Mouse (Mus musculus): ENCODE measurements around the gene Art3.
"Not testable (repeated sequence)": the region's sequence is repeated elsewhere in the genome, so short reads cannot be mapped to it uniquely, and the experiment has no call there.

Gene Art3

DNA sequence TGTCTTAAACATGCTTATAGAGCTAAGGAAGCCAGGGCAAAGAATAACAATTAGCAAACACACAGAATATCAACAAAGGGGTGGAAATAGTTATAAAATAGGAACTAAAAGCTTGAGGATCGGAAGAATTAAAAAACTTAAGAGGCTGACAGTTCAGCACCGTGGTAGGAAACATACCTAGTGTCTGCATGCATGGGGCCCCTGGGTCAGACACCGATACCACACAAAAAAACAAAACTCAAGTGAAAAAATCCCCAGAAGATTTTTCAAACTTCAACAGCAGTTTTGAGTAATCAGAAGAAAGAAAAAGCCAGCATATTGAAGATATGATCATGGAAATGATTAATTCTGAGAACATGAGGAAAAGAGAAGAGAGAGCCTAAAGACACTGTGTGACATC lies 5.1 kb downstream of the Art3 start:
- no peak for DNase-seq (ENCODE audit: low spot score)

DNA sequence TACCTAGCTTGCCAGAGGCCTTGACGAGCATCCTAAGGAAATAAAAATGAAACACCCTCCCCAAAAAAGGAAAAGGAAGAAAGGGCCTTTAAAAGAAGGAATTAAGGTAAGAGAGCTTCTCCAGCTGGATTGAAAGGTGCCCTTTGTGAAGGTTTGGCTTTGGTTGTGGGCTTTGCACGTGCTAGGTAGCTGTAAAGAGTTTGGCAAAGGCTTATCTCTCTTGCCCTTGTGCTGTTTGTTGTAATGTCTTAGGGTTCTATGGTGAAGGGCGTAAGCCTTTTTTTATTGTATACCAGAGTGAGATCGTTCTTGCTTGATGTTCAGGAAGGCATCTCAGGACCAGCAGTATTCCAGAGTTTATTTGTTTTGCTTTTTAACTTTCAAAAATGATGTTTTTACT lies 9.0 kb downstream of the Art3 start:
- DNase-seq (ENCODE audit: low spot score): no peak

DNA sequence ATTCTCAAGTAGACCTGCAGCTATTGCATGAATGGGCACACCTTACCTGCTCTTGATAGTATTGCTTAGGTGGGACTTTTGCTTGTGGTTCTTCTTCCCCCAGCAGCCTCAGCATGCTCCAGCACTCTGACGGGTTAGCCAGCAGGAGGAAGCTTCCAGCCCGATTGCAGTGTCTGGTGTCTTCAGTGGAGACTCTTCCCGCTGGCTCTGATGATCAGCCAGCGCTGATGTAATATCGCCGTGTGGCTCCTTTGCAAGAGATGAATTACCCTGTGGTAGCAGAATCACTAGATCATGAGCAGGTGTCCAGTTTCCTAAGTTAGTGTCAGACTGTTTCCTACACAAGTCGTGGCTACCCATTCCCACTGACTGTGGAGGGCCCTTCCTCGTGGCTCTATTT lies 13.4 kb downstream of the Art3 start:
- no peak for DNase-seq (ENCODE audit: low spot score)

DNA sequence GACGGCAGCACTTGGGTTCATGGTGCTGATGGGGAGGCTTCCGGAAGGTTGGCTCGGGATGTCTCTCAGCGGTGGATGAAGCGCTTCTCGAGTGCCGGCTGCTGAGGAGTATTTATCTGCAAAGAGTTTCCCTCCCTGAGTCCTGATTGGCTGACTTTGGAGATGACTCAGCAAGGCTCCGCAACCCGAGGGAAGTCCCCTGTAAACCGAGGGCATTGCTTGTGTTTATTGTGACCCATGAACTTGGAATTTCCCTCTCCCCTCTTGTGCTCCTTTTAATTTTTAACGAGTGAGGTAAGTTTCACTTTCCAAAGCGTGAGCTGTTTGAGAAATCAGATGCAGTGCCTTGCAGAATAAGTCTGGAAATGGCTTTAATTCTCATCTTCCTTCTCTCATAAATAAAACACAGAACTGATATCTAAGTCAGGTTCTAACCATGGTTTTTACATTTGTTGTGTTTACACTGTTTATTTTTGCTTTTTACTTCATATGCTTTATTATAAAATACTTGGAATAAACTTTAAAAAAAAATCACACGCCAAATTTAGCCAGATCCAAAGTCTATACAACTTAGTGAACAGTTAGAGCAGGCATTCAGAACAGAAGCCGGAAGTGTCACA lies 17.3 kb downstream of the Art3 start, which contains the start of gene Cxcl10:
TSS of gene Cxcl10 (minus strand) at position 96 of the 620 bp plus-strand sequence.
- DNase-seq (ENCODE audit: low spot score): no peak

DNA sequence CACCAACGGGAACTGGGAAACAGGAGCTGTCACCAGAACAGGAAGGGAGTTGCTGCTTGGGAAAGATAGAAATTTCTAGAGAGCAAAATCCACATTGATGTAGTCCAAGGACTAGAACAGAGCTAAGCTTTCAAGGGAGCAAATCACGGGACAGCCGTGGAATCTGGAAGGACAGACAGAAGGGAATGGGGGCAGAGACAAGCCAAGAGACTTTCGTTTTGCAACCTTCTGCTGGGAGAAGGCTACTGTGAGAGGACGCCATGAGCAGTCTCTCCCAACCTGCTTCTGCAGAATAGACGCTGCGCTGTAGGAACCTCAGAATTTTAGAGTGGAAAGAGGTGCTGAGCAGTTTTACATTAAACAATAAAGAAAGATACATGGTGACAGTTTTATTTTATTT lies 18.1 kb downstream of the Art3 start:
- DNase-seq (ENCODE audit: low spot score): no peak

DNA sequence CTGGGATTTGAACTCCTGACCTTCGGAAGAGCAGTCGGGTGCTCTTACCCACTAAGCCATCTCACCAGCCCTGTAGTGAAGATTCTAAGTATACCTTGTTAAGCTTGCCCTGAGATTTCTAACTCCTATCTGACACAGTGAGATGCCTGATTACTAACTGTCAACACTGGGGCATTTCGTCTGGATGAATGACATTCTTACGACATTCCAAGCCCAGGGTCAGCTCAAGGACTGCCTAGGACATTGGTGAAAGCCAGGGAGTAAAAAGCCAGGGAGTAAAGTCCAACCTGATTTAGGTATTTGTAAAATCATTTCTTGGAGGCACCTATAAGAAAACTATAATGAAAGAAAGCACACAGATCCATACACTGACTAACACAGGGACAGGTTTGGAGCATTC lies 21.1 kb downstream of the Art3 start:
- DNase-seq (ENCODE audit: low spot score): not testable (repeated sequence)

DNA sequence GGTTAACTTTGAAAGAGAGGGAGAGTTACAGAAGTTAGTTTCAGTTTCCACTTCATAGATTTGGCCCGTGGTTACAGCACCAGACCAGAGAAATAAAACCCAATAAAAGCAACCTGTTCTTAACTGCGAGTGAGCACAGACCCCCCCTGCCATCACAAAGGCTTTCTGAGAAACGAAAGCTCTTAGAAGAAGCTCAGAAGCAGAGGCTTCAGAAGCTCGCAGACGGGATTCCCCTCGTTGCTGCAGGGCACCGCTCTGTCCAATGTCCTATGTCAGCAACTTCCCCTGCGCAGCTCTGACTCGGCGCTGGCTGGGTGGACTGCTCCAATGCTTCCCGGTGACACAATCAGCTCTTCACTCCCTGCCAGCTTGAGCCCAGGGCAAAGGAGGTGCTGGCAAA lies 21.9 kb downstream of the Art3 start:
- no peak for DNase-seq (ENCODE audit: low spot score)

DNA sequence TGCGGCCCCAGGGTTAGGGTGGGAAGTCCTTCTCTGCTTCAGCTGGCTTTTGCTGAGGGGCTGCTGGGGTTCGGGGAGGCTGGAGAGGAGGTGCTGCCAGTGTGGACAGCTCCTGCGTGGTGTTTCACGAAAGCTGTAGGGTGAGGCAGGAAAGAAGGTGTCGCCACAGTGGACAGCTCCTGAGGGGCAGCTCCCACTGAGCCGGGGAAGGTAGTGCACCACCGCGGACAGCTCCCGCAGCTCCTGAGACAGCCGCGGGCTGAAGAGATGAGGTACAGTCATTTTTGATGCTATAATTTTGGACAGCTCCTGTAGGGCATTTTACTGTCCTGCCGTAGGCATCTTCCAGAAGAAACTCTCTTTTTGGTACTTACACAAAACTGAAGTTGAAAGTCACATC lies 26.4 kb downstream of the Art3 start:
- DNase-seq (ENCODE audit: low spot score): peak; percentile 41

DNA sequence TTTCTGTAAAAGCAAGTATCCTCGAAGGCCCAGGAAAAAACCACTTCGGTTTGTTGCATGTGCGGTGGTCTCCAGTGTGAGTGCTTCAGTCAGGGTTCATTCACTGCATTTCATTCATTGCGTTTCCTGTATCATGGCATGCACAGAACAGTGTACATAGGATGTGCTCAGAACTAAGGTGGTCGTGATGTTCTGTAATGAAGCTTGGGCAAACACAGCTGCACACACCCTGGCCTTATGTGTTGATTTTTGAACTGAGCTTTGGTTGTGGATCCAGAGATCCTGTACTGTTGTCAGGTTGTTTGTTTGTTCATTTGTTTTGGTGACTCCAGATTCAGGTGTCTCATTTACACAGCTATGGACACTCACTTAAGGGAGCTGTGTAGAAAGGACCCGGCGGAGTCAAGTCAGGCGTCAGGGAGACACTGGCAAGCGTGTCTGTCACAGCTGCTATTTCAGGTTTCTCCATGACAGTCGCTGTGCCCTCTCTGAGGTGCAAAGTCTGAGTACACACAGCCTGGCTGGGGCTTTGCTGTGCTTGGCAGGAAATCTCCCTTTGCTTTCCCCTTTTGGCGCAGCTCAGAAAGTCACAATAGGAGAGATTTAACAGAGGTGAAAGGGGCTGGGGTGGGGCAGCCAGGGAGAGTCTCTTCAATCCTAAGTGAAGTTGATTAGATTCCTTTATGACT lies 27.3 kb downstream of the Art3 start:
- no peak for DNase-seq (ENCODE audit: low spot score)

DNA sequence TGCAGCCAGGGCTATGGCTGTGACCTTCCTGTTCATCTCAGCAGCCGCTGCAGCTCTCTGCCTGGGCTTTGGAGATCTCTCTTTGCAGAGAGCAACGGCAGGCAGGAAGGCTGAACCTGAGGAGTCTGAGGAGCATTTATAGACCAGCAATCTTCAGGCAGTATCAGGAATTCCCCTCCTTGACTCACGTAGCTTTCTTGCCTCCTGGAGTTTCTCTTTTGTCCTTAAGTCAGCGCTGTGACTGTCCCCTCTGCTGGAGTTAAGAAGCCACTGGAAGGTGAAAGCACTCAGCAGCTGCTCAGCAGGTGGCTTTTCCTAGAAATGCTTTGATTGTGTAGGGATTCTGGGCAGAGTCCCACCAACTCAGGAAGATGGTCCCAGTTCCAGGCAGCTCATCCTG lies 31.6 kb downstream of the Art3 start:
- no peak for DNase-seq (ENCODE audit: low spot score)

DNA sequence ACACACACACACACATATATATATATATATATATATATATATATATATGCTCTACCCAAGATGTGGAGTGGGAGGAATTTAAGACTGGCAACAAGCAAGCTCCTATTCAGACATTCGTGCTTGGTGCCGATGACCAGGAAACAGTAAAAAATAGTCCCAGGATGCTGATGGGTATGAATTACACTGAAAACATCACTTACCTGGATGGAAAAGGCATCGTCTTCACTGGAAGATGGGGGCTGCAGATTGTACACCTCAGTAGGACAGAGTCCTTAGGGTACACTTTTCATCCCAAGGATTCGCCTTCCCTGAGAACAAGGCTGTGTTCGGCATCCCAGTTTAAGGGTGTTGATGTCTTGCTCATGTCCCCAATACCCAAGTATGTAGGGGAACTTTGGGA lies 32.4 kb downstream of the Art3 start:
- DNase-seq (ENCODE audit: low spot score): no peak

DNA sequence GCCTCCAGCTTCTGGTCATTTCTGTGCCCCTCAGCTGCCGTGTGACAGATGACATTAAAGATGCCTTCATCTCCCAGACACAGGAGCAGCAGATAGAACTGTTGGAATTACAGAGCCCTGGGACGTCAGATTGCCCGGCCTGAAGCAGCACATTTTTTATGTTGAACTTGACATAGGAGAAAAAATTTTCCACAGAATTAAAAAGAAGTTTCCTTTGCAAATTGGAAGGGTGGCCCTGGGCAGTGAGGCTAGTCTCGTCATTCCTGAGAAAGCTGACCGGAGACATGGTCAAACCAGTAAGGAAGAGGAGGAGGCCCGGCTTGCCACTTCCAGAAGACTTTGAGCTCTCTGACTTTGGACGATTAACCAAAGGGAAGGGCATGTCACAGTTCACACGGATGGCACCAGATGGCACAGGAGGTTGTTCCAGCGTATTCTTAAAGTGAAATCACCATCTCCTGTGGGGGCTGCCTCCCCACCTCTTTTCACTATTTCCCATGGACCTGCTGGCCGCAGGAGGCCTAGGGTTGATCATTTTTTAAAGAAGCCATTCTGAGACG lies 33.6 kb downstream of the Art3 start:
- DNase-seq (ENCODE audit: low spot score): no peak

DNA sequence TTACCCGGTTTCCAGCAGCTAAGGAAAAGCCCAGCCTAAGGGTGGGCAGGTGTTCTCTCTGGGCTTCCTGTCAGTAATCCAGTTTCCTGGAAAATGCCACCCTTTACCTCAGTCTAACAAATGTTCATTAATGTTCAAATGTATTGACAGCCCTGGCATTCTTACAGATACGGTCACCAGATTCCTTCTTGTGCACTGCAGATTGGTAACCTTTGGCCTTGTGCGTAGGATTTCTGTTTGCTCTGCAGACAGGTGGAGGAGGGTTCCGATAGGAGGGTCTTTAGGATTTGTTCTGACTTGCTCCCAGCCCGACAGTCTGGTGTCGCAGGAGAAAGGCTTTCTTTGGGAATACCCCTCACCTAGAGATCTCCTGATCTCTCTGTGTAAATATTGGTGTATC lies 34.9 kb downstream of the Art3 start:
- no peak for DNase-seq (ENCODE audit: low spot score)

DNA sequence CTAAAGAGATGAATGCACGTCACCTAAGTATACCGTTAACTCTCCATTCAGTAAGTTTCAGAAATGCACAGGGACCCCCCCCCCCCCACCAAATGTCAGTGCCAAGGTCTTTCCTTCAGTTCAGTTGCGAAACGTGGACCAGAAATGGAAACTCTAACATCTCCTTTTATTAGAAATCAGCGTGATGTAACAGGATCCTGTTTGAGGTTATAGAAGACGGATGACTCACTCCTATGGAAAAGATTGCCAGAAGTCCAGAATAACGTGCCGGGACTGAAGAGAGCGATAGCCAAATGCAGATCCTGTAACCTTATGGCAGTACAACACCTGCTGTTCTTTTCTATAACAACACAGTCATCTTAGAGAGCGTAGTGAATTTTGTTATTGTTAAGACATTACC lies 36.8 kb downstream of the Art3 start:
- DNase-seq (ENCODE audit: low spot score): no peak

DNA sequence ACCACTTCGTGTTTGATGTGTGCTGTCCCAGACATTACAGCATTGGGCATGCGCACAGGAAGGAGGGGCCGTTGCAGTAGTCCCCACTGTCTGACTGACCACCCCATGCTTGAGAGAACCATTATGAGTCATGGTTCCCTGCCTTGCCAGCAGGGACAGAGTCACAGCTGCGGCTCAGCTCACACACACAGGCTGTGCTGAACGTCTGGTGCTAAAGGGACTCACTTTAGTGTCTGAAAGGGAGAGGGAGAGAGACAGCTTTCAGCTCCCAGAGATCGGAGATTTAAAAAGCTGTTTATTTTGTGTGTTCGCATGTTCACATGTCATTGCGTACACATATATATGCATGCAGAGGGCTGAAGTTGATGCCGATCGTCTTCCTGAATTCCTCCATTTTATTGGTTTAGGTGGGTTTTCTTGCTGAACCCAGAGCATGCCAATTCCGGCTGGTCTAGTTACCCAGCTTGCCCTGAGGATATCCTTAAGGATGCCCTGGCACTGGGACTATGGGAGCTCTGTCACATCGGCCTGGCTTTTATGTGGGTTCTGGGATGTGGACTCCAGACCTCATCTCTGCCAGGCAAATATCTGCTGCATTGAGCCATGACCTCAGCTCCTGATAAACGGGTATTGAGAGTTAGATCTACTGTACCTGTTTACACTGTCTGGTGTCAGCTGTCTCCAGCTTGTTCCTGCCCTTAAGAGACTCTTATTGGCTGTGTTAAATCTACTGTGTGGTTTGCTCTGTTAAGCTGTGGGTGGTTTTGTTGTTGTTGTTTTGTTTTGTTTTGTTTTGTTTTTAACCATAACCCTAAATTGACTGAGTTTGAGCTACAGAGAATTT lies 37.7 kb downstream of the Art3 start:
- no peak for DNase-seq (ENCODE audit: low spot score)

DNA sequence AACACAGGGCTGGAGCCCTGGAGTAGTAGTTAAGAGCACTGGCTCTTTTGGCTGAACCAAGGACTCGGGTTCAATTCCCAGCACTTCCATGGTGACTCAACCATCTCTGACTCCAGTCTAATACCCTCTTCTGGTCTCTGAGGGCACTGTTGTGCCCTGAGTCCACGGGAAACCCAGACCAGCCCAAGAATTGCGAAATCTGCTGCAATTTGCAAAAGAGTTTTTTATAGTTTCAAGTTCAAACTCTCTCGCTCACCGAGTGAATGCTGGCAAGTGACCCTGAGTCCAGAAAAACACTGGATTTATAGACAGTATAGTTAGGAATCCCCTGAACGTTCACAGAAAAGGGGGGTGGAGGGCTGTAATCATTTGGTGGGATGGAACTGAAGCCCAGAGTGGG lies 38.8 kb downstream of the Art3 start:
- DNase-seq (ENCODE audit: low spot score): no peak

DNA sequence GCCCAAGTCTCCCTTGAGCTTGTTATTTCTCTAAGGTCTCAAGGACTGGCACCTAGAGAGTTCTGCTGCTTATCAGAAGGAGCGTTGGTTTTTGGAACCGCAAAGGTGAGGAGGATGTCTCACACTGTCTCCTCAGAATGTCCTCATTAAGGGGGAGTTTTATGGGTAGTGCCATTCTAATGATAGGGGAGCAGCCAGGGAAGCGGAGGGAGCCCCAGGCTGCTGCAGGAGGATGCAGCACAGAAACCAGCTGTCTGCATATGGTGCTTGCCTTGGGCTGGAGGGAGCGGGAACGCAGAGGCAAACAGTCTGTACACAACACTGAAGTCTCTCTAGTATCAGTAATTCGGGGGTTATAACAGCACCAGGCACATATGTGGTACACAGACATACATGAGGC lies 39.3 kb downstream of the Art3 start:
- DNase-seq (ENCODE audit: low spot score): no peak

DNA sequence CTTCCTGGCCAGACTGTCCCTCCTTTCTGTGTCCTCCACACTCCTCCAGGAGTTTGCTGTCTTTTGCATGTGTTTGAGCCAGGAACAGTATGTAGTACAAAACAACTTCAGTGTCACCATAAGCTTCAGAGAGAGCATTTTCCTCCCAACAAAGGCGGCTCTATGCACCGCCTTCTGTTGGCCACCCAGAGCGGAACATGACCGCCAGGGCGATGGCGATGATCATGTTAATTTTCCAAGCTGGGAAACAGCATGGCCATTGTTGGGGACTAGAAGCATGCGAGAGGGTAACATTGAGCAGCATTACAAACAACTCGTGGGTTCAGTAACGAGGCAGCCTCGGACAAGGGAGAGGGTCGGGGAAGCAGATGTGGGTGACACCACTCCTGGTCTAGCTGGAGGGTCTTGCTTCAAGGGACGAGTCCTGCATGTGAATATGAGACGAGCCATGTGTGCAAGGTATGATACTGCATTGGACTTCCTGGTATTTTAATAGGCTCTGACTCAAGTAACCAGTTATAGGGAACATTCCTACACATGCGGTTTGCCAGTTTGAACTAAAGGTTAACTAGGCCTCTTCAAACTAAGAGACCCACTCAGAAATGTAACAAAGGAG lies 39.8 kb downstream of the Art3 start:
- no peak for DNase-seq (ENCODE audit: low spot score)

DNA sequence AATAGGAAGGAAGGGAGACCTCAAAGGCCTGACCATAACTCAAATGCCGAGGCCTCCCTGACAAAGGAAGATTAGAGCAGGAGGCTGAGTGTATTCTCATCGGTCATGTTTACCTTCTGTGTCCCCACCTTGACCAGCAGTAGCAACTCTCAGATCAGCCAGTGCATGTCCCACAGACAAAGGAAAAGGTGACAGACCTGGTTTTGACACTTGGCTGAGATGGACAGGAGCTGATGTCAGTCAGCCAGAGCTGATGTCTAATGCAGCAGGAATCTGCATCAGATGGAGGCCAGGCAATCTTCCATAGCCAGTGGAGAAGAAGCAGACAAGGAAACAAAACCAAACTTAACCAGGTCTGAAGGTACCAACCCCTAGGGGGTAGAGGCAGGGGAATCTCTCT lies 41.0 kb downstream of the Art3 start:
- no peak for DNase-seq (ENCODE audit: low spot score)

DNA sequence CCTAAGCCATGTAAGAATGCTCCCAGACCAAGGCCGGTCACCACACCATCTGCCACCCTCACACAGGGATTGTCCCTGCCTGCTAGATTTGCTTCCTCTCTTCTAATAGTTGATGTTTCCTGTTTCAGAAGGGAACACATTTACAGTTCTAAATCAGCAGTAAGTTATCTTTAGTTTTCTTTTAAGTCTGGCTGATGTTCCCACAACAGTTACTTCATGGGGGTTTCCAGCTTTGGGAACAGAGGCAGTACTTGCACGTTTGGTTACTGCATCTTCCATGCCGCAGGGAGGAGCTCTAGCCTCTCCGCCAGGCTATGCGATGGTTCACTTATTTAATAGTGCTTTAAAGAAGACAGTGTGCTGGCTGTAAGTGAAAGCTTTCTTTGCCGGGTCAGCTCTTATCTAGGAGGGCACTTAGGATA lies 43.1 kb downstream of the Art3 start:
- no peak for DNase-seq (ENCODE audit: low spot score)

DNA sequence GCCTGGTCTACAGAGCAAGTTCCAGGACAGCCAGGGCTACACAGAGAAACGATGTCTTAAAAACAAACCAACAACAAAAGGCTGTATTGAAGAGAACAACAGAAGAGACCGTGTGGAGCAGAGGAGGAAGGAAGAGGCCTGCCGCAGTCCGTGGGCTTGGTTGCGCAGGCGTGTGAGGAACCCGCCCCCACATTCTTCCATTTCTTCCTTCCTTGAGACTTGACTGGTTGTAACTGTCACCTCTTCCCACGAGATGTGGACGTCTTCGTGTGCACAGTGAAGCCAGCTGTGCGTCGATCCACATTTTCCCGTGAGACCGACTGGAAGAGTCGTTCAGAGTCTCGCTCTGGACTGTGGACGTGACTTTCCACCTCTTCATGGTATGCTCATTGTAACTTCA lies 43.7 kb downstream of the Art3 start:
- no peak for DNase-seq (ENCODE audit: low spot score)

DNA sequence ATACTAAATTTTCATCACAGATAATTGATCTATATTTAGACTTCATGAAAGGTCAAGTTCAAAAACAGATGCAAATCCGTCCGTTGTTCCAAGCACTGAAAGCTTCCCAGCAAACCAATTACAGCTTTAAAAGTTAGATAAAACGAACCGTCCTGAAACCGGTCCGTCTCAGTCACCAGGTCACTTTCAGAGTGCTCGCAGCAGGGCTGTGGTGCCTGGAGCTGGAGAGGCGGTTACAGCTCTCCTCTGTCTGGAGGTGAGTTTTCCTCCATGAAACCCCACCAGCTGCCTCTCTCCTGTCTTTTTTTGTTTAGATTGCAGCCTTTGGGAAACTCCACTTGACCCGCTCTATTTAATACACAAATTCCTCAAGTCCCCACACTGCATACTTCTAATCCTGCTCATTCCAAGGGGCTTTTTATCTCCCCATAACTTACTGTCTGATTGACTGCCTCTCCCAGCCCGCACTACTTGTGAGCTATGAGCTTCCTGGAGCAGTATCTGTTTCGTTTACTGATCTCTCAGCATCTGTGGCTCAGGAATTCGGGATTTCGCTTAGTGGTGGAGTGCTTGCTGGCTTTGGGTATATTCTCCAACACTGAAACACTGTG lies 45.3 kb downstream of the Art3 start:
- DNase-seq (ENCODE audit: low spot score): no peak
